Mouse (Mus musculus) right cerebral cortex, adult 18-20 months (tissue): ENCODE data around the gene Prpf18.
A peak's percentile ranks its signal among the peaks of the same experiment; 100 is the strongest.
"Not testable (repeated sequence)": the region's sequence is repeated elsewhere in the genome, so short reads cannot be mapped to it uniquely, and the experiment has no call there.

ENCODE experiments used
- DNase-seq: peaks from one replicate; pipeline ENCODE4 v3.0.0; 2022; ENCODE audit warnings: mixed read lengths

Prpf18 gene

DNA sequence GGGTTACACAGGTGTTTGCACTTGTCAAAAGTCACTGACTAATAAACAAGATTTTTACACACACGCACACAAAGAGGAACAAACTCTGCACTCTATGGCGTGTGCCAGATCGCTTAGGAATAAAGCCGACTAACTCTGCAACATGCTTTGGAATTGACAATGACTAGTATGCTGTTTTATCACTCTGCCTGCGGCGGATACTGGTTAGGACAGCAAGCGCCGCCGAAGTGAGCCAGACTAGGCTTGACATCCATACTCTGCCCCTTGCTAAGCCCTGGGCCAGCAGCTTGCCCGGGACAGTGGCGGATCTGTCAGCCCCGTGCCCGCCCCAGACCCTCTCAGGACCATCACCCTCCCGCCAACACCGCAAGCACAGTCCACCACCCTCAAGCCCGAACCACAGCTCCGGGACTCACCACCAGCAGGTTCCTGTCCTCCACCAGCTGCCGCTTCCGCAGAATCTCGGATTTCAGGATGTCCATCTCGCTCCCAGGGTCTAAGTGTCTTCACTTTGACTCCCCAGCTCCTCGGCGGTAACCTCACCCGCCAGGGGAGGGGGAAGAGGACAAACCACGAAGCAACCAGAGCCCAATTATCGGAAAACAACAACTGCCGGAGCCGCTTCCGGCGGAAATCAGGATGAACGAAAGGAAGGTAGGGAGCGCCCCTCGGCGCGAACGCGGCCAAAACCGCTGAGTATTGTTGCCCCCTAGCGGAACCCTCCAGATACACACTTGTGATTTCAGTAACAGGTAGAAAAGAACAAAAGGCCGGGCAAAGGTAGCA lies at the start of gene Prpf18:
Prpf18 (minus strand) TSS at position 614 of the 786 bp plus-strand sequence.
- DNase-seq, result peak; percentile 89

- DNase-seq, result no peak
These were observed 28.0 kb upstream of the Prpf18 start for GRCm38 (mm10) chr2:4679886-4680285.

- no peak for DNase-seq
These were observed 19.7 kb upstream of the Prpf18 start for GRCm38 (mm10) chr2:4671636-4672035.

DNA sequence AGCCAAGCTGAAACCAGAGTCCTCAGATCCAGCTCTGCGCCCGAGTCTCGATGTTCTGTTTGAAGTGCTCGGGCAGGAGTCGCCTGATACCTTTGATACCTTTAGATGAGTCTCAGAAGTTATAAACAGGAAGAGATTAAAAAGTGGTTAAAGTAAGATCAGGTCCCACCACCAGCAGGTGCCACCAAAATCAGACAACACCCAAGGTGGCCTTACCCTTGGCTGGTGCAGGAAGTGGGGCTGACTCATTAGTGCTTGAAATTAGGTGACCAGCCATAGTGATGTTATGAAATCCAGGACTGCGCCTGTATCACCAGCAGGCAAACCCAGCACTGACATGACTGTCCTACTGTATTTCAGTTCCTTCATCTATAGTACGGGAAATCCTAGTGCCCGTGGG lies 17.8 kb upstream of the Prpf18 start:
- no peak for DNase-seq

DNA sequence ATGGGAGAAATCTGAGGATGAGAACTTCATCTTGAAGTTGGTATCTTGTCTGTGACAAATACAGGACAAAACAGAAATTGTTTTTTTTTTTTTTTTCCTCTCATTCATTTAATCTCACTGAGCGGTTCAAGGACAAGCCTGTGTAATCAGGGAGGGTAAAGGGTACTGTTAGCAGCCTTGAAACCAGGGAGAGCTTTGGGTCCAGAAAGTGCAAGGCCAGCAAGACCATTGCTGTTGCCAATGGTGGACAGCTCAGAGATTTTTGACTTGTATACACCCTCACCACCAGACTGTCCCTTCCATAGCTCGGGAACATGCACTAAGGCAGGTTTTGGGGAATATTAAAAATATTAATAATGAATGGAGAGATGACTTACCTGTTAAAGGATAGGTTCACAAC lies 16.7 kb upstream of the Prpf18 start:
- no peak for DNase-seq

DNA sequence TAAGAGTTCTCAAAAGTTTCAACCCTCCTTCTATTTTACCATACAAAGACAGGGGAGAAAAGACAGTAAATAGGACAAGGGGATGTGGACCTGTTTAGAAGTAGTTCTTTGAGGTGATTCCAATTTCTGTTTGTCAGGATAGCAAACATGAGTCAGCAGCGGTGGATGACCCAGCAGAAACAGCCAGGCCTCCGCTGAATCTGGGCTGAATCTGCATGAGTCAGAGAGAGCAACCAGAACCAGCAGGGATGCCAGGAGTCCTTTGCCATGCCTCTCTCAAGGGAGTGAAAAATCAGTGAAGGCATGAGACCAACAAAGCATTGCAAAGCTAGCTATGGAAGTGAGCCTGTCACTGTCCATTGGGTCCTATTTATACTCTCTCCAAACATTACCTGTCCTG lies 8.8 kb upstream of the Prpf18 start:
- no peak for DNase-seq

DNA sequence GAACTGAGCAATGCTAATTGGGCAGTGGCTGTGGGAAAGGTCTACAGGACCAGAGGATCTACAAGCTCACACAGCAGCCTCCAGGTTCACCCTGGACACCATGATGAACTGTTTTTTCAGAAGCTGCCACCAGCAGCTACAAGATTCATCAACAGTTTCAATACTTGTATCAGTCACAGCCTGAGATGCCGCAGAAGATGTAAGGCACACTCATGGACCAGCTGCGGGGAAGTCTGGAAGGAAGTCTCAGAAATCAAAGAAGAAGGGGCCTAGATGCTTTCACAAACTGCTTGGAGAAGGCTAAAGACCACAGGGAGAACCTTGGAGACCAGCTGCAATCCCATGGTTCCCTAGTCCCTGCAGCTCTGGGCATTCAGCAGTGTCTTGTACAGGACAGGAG lies 2.3 kb downstream of the Prpf18 start:
- DNase-seq, result no peak

- DNase-seq, result no peak
These were observed 3.8 kb downstream of the Prpf18 start for GRCm38 (mm10) chr2:4648094-4648493.

DNA sequence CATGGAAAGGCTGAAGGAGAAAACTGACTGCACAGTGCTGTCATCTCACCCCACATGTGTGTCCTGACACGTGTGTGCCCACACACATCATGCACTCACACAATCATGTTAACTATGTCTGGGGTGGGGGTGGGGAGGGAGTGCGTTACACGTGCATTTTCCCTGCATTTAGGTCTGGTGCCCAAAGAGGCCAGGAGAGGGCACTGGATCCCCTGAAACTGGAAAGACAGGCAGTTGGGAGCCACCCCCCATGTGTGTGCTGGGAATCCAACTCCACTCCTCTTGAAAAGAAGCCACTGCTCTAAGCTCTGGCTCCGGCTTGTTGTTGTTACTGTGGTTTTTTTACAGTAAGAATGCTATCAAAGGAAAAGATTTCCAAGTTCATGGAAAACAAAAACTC lies 6.8 kb downstream of the Prpf18 start:
- DNase-seq, result no peak

DNA sequence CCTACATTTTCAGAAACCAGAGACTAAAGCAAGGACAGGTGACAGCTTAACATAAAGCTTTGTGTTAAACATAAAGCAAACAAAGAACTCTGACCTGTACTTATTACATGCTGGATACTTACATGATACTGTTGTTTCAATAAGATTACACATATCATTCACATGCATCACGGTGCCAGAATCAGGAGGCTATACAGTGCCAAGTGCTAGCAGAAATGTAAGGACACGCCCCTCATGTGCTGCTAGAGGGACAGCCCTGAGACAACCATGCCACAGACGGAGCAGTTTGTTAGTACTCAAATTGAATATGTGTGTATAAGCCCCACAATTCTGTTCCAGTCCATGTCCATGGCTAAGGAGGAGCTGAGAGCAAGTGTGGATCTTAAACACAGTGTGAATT lies 13.7 kb downstream of the Prpf18 start:
- no peak for DNase-seq

DNA sequence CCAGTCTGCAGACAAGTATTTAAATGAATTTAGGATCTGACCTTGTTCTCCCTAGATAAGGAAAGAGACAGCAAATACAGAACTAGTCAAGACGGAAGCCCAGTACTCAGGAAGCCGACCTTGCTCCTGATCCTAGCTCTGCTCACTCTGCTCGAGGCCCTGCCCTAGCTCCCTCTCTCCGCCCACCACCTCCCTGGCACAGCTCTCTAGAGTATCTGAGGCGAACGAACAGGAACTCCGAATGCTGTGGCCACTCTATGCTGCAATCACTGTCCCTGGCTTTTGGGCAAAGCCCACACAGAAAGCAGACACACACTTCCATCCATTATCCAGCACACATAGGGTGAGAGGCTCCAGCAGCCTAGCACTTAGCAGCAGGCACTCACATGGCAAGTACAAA lies 15.3 kb downstream of the Prpf18 start:
- no peak for DNase-seq

DNA sequence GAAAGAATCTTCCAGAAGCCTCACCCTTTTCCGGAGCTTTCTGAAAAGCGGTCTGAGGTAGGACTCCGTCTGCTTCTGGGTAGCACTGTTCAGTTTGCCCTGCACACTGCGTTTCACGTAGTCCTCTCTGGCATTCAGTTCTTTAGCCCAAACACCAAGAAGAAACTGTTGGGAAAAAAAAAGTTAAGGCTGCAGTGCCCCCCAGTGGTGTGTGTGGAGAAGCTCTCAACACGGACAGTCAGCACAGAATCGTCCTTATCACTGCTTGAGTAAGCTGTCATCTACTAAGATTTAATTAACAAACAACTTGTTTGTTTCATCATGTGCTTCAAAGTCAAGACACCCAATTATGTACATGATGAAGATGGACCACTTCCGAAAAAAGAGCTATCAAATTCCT lies 16.1 kb downstream of the Prpf18 start:
- no peak for DNase-seq

GRCm38 (mm10) chr2:4630197-4630835 lies 21.6 kb downstream of the Prpf18 start:
- peak; percentile 53 for DNase-seq

GRCm38 (mm10) chr2:4629470-4629869 lies 22.4 kb downstream of the Prpf18 start:
- no peak for DNase-seq

- no peak for DNase-seq
These were observed 23.0 kb downstream of the Prpf18 start for GRCm38 (mm10) chr2:4628920-4629319.

- no peak for DNase-seq
These were observed 25.0 kb downstream of the Prpf18 start for GRCm38 (mm10) chr2:4626911-4627310.

GRCm38 (mm10) chr2:4621471-4621985 lies 30.4 kb downstream of the Prpf18 start:
- DNase-seq, result no peak

GRCm38 (mm10) chr2:4620640-4621401 lies 31.1 kb downstream of the Prpf18 start:
- no peak for DNase-seq

- no peak for DNase-seq
These were observed 31.9 kb downstream of the Prpf18 start for GRCm38 (mm10) chr2:4619893-4620593.

- DNase-seq, result not testable (repeated sequence)
These were observed 32.8 kb downstream of the Prpf18 start for GRCm38 (mm10) chr2:4619126-4619525.

DNA sequence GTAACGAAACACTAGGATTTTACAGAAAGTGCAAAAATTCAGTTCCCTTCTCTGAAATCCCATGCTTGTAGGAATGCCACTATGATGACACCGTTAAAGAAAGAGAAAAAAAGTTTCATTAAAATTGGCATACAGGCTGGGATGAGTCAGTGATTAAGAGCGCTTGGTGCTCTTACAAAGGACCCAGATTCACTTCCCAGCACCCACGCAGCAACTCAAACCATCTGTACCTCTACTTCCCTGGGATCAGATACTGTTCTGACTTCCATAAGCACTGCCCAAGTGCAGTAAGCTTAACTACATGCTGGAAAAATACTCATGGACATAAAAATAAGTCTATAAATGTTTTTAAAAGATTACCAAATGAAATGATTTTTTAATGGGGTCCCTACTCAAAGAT lies 34.9 kb downstream of the Prpf18 start:
- DNase-seq, result peak; percentile 62

- no peak for DNase-seq
These were observed 36.8 kb downstream of the Prpf18 start for GRCm38 (mm10) chr2:4615014-4615546.
